Mouse (Mus musculus) inflammation-experienced regulatory T-cells, adult 6 months (primary cell): ENCODE measurements around the gene Pitpnm2. TPM values are rescaled to one million over a fixed set of nuclear protein-coding genes. Genes with fewer than 3 reads are reported as not detected.

Source experiments
- ATAC-seq: one replicate; pipeline ENCODE4 v1.8.0; 2017
- polyA plus RNA-seq, 3 experiments: library from polyadenylated mRNA; unstranded; fragments of 100-300 nt; shearing (Covaris generic); gene quantifications; one replicate each; pipeline ENCODE4 v1.2.1; 2017

Gene Pitpnm2
- polyA plus RNA-seq, 3 experiments from 2014 or later, result 5.5 to 15.7 (median 11.1) TPM

DNA sequence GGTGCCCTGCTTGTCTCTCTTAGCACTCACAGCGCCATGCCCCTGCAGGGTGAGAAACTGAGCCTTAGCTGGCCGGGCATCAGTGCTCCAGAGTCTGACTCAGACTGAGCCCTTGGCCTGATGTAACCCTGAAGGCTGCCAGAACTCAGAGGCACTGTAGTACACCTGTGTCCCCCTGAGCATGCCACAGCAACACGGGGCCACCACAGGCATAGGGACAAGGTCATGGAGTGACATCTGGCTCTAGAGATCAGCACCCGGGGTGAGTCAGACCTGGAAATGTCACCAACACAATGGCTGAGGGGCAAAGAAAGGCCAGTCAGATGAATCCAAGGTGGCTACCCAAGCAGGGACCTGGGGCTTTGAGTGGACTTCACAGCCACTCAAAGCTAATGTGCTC, 162.7 kb downstream of the Pitpnm2 start:
- no peak for ATAC-seq

DNA sequence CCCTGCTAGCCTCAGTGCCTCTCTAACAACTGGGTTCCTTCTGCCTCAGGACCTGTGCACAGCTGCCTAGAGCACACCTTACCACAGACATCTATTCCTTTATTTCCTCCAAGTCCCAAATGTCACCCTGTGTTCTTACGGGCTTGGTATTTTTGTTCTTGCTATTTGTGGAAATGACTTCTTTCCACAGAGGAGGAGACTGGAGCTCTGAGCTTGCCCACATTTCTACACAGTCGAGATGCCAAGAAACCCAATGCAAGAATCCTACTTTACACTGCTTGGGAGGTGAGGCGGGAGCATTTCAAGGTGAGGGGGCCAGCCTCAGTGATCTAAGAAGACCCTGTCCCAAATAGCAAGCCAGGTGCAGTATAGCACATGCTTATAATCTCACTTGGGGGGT, 164.0 kb downstream of the Pitpnm2 start:
- no peak for ATAC-seq

- ATAC-seq, result peak; percentile 39
Measured at GRCm38 (mm10) chr5:124084588-124085173, 164.9 kb downstream of the Pitpnm2 start.

DNA sequence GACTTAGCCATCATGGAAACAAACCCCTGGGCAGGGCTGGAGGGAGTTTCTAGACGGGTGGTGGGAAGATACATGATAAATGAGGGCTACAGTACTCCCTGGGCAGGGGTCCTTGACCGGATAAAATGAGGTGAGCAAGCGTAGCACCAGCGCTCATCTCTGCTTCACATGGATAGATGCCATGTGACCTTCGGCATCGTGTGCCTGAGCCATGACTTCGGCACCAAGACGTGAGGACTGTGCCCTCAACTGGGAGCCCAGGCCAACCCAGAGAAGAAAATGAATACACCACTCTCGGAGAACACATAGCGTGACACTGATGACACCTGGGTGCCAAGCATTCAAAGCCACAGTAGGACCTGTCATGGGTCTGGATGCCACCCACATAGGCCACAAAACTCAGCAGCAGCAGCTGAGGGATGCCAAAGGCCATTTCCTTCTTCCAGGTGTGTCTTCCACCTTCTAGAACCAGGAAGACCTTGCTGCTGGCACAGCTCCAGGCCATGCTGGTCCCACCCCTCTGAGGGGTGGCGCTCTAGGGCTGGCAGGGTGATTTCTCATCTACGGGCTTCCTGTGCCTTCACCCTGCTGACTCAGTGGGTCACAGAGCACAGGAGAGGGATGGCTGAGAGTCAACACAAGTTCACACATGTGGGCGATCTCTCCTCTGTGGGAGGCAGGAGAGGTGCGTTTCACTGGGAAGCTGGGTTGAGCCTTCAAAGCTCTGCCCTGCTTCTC, 165.5 kb downstream of the Pitpnm2 start:
- peak; percentile 69 for ATAC-seq

GRCm38 (mm10) chr5:124082941-124083688, 166.4 kb downstream of the Pitpnm2 start:
- ATAC-seq, result peak; percentile 12

DNA sequence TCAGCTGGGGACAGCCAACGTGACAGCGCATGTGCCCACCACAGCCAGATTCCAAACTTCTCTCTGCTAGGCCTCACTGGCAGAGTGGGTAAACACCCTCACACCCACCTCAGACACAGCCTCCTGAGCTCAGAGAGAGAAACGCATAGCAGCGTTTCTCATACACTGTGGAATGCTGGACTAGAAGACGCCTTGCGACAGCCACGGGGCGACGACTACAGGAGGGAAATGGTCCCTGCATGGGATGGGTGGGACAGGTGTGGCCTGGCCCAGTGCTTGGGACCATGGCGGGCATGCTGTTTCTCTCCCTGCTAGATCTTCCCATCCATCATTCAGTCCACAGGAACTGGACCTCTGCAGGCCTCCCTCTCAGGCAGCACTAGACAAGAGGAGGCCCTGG, 167.1 kb downstream of the Pitpnm2 start:
- no peak for ATAC-seq

GRCm38 (mm10) chr5:124079880-124080279, 169.7 kb downstream of the Pitpnm2 start:
- ATAC-seq, result peak; percentile 5

GRCm38 (mm10) chr5:124078794-124079416, 170.7 kb downstream of the Pitpnm2 start:
- peak; percentile 9 for ATAC-seq

DNA sequence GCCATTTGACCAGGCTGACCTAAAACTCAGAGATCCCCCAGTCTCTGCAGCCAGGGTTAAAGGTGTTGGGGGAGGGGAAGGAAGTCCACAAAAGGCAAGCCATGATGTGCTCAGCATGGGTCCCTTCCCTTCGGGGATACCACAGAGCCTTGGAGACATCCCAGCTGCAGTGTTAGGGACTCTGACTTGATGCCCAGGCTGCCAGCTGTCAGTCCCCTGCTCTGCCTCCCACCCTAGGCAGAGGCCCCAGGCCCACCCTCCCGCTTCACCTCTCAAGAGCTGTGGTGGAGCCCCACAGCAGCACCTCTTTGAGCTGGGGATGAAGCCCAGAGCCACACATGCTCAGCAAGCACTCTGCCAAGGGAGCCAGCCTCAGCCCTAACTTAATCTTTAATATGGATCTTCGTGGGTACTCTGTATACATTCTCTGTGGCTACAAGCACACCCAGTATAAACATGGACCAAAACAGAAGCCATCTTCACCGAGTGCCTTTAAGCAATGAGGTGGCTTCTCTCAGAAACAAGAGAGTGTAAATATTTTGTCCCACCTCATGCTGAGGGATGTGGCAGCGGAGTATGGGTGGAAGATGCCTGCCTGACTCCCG, 171.6 kb downstream of the Pitpnm2 start:
- ATAC-seq, result no peak

DNA sequence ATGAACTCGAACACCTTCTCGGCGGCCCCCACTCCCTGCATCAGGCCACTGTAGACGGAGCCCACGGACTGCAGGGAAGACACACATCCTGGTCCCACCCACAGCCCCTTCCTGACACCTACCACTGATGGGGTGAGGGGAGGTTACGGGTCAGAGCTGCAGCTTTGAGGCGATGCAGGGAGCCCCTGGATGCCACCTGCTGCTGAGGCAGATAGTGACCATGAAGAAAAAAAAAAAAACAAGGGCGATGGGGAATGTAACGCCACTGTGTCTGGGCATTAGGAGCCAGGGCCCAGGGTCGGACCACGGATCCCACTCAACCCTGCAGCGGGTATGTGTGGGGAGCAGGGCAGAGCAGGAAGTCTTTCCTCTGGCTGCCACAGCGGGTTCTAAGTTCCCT, 172.3 kb downstream of the Pitpnm2 start:
- ATAC-seq, result no peak

DNA sequence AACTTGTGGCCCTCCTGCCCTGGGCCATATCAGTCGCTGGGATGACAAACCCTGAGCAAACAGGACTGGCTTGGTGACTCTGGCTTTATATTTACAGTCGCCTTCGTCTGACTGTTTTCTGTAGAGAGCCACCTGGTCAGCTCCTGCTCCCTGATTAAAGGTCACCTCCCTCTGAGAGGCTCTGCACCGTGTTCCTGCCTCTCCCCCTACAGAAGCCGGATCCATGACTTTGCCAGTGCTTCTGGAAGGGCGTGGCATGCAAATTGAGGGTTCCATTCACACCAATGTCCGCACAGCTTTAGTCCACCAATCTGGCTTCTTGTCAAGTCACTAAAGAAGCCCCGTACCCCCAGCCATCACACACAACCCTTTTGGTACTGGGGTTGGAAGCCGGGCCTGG, 173.0 kb downstream of the Pitpnm2 start:
- no peak for ATAC-seq

- no peak for ATAC-seq
Measured at GRCm38 (mm10) chr5:124075716-124076115, 173.8 kb downstream of the Pitpnm2 start.

GRCm38 (mm10) chr5:124074845-124075307, 174.7 kb downstream of the Pitpnm2 start:
- ATAC-seq, result peak; percentile 92

DNA sequence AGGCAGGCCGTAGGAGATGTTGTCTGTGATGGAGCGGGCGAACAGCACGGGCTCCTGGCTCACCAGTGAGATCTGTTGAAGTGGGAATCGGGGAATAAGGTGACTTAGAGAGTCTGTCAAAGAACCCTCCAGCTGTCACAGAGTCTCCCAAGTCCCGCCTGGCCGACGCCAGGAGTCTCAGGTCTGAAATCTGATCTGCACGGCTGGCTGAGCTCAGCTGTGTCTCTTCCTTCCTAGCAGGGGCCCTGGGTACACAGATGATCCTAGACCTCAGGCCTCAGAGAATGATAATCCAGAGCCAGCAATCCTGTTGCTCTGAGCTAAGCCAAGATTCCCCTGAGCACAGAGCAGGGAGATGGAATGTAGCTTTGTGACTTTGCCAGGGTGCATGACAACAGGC, 175.9 kb downstream of the Pitpnm2 start:
- no peak for ATAC-seq

- ATAC-seq, result no peak
Measured at GRCm38 (mm10) chr5:124069657-124070056, 179.9 kb downstream of the Pitpnm2 start.

Other genes starting within 250 kb of the Pitpnm2 start
- gene Vps37b, start 217.5 kb downstream of the Pitpnm2 start, polyA plus RNA-seq, result 10 to 100 TPM; 18.4 to 21.9 (median 18.7) TPM
- 10 to 100 TPM; 13.2 to 23.3 (median 16.7) TPM for gene Abcb9, start 154.0 kb downstream of the Pitpnm2 start, polyA plus RNA-seq
- gene Ogfod2, start 137.5 kb downstream of the Pitpnm2 start, polyA plus RNA-seq, result 10 to 100 TPM; 16.0 to 23.0 (median 22.9) TPM
- gene Arl6ip4, start 133.7 kb downstream of the Pitpnm2 start, polyA plus RNA-seq, result 10 to 100 TPM; 55.1 to 59.0 (median 56.1) TPM
- gene Mphosph9, start 78.2 kb upstream of the Pitpnm2 start, polyA plus RNA-seq, result 10 to 100 TPM; 12.4 to 17.5 (median 15.1) TPM
- 10 to 100 TPM; 10.5 to 18.3 (median 11.1) TPM for gene 2810006K23Rik, start 78.3 kb upstream of the Pitpnm2 start, polyA plus RNA-seq
- gene Cdk2ap1, start 113.3 kb upstream of the Pitpnm2 start, polyA plus RNA-seq, result 10 to 100 TPM; 17.2 to 23.8 (median 19.9) TPM
- 100 to 1,000 TPM; 127 to 199 (median 163) TPM for gene Sbno1, start 176.2 kb upstream of the Pitpnm2 start, polyA plus RNA-seq
- gene Kmt5a, start 190.2 kb upstream of the Pitpnm2 start, polyA plus RNA-seq, result 10 to 100 TPM; 19.3 to 33.6 (median 23.2) TPM
- gene Rilpl2, start 228.6 kb upstream of the Pitpnm2 start, polyA plus RNA-seq, result 10 to 100 TPM; 56.2 to 88.3 (median 67.1) TPM
- gene Snrnp35, start 233.4 kb upstream of the Pitpnm2 start, polyA plus RNA-seq, result 10 to 100 TPM in 1 of 3 experiments, 1 to 10 TPM in 2; 6.5 to 12.1 (median 9.7) TPM